9 mouse cellular contexts compared by ENCODE assay signal in the genomic region with DNA sequence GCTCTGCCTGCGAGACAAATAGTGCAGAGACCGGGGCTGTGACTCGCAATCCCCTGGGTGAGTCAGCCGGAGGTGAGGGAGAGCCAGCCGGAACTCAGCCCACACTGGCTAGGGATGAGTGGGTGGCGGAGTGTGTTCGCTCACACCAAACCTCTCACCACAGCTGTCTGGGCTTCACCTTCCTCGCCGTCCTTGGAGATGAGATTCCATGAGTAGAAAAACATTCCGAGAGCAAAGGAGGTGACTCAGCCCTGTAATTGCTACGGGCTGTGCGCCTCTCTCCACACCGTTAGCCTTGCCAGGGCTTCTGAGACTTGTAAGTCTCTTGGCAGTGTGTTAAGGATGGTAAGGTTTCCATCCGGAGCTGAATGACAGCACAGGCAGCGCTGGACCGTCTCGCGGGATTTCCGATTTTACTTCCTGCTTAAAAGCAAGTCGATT.
DNase-seq lines count a peak whose midpoint lies in the region; ATAC-seq lines count a peak whose summit lies in the region.
"Had no signal": no experiment of that assay in that cellular context is flagged by ENCODE, and none has a peak within 500 bp of the region (broad histone marks: within the 10 kb centered on the region; RNA-seq: fewer than 3 reads in every experiment).

No protein-coding gene starts in this region.

- no peak overlapping the region for H3K9ac ChIP-seq in kidney, embryonic 15.5 days
- H3K9ac ChIP-seq: limb, embryonic 15.5 days had no signal

- WGBS in kidney, embryonic 15.5 days, result 67% methylated on average over 20 of the region's 20 CpGs

- no peak overlapping the region for H3K27ac ChIP-seq in kidney, embryonic 15.5 days
- H3K27ac ChIP-seq: limb, embryonic 15.5 days had no signal

- 0 out of 2 replicates have a peak, but pooled peaks cover 7% of the 10 kb centered on the region for H3K4me1 ChIP-seq in kidney, embryonic 15.5 days
- H3K4me1 ChIP-seq: limb, embryonic 15.5 days had no signal

- H3K4me3 ChIP-seq in kidney, embryonic 15.5 days (replicated peaks), result no peak overlapping the region
- H3K4me3 ChIP-seq: limb, embryonic 15.5 days had no signal

- H3K27me3 ChIP-seq in kidney, embryonic 15.5 days, result no peaks in the 10 kb centered on the region
- H3K27me3 ChIP-seq: limb, embryonic 15.5 days had no signal

- DNase-seq in kidney, adult 8-10 months, result no peak
- peak; percentile 18 for DNase-seq in R1 (ENCODE audit: low read depth, low spot score)
- DNase-seq in gastrocnemius, postnatal 10 days, result peak; percentile 30
- DNase-seq in left cerebral cortex, postnatal 36 days (ENCODE audit: low spot score in 2 of 2), result peak; percentile 47 to 57
- DNase-seq in thymus, postnatal 36 days, result no peak
- no peak for DNase-seq in lung, postnatal 36 days

- H3K4me2 ChIP-seq in kidney, embryonic 15.5 days, result peak overlapping the region; percentile 22; the same call in 1 of the 2 replicates
- H3K4me2 ChIP-seq: limb, embryonic 15.5 days had no signal

- ATAC-seq in kidney, embryonic 15.5 days (replicated peaks; ENCODE audit: low FRiP score), result peak; percentile 64; the same call in 1 of the 2 replicates
- no peak for ATAC-seq in activated CD4-positive, CD25-positive, alpha-beta regulatory T cell, adult 4 months

- H3K9me3 ChIP-seq in kidney, embryonic 15.5 days (replicated peaks), result no peaks in the 10 kb centered on the region
- H3K9me3 ChIP-seq: limb, embryonic 15.5 days had no signal

- no peaks in the 10 kb centered on the region for H3K36me3 ChIP-seq in kidney, embryonic 15.5 days
- H3K36me3 ChIP-seq: limb, embryonic 15.5 days had no signal

- intact Hi-C loops in left cerebral cortex, postnatal 36 days (cut with DNase I), result no loop called here

Comparison
In these comparisons a context has a peak if more than half of its experiments do, and no peak if none do; other contexts are left out.
1. DNase-seq: peak in R1 (single experiment), gastrocnemius, postnatal 10 days (single experiment) and left cerebral cortex, postnatal 36 days (2 of 2); none in kidney, adult 8-10 months (0 of 2), thymus, postnatal 36 days (0 of 2) and lung, postnatal 36 days (single experiment).